Mouse (Mus musculus) layer of hippocampus, postnatal 14 days (tissue): ENCODE data around the gene Casp12. TPM values are rescaled to one million over a fixed set of nuclear protein-coding genes. Genes with fewer than 3 reads are reported as not detected.
"Not testable (repeated sequence)": the region's sequence is repeated elsewhere in the genome, so short reads cannot be mapped to it uniquely, and the experiment has no call there.

Source experiments
- DNase-seq, 2 experiments: peaks; one replicate each; pipeline ENCODE4 v3.0.0; 2021 to 2022; ENCODE audit warnings: low spot score in 2 of 2, mixed read lengths in 1 of 2
- long read RNA-seq, 2 experiments: library from polyadenylated mRNA; stranded (forward); transcript quantifications; one replicate each; pipeline ENCODE4 v2.0.0; 2021
- total RNA-seq, 2 experiments: library from RNA; stranded (reverse); gene quantifications; 2 replicates each; pipeline ENCODE4 v1.2.3; 2021

Gene Casp12
- 1 to 10 TPM; 1.0 to 1.1 TPM for total RNA-seq
- long read RNA-seq, experiment 1, partial matches to known transcripts: 0 of 1 reads
- long read RNA-seq, experiment 1, other reads (novel, unspliced or antisense): 0 of 1 reads
- long read RNA-seq, experiment 2, partial matches to known transcripts: 0 of 2 reads
- long read RNA-seq, experiment 2, other reads (novel, unspliced or antisense): 0 of 2 reads

GRCm38 (mm10) chr9:5345291-5345898, at the start of gene Casp12:
Casp12 (plus strand) TSS chr9:5345430.
- no peak for DNase-seq

GRCm38 (mm10) chr9:5296354-5297237, 48.6 kb upstream of the Casp12 start:
- DNase-seq: no peak

DNA sequence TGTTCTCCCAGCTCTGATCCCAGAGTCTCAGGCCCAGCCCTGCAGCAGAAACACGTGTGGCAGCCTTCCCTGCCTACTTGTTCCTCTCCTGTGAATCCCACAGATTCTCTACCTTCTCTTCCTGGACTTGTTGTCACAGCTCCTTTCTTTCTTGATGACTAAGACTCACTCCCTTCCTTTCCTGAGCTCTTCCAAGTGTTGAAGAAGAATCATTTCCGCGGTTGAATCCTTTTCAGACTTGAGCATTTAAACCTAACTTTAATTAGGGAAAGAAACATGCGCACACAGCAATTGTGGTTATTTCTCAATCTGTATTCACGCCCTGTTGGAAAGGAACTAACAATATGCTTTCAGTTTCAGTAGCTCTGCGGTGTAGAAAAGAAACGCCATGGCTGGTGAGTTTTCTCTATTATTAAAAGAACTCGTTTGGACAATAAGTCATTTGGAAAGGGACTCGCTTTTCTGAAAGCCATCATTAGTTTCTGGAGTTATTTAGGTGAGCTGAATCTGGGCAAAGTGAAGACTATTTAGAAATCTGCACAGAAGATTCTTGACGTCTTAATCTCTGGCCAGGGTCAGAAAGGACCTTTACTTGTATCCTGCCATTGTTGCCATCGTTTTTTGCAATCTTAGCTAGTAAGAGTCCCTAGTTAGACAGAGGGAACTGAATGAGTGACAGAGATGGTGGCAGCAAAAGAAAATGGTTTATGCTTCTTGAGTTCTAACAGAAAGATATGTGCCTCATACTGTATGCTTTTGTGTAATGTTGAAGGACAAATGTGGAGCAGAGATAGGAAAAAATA, 46.7 kb upstream of the Casp12 start, which contains the start of gene Casp1:
Casp1 (plus strand) TSS at position 189 of the 803 bp plus-strand sequence.
- no peak for DNase-seq

DNA sequence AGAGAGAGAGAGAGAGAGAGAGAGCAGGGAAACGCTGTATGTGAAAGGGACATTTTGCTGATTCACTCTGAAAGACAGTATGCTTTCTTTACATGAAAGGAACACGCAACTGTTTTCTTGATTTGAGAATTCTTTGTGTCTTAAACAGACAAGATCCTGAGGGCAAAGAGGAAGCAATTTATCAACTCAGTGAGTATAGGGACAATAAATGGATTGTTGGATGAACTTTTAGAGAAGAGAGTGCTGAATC, 46.2 kb upstream of the Casp12 start:
- no peak for DNase-seq

GRCm38 (mm10) chr9:5308561-5308960, 36.7 kb upstream of the Casp12 start, which contains the start of gene Casp4:
Casp4 (plus strand) TSS chr9:5308828.
- no peak for DNase-seq

- no peak for DNase-seq
Observed at GRCm38 (mm10) chr9:5310112-5310511, 35.1 kb upstream of the Casp12 start.

DNA sequence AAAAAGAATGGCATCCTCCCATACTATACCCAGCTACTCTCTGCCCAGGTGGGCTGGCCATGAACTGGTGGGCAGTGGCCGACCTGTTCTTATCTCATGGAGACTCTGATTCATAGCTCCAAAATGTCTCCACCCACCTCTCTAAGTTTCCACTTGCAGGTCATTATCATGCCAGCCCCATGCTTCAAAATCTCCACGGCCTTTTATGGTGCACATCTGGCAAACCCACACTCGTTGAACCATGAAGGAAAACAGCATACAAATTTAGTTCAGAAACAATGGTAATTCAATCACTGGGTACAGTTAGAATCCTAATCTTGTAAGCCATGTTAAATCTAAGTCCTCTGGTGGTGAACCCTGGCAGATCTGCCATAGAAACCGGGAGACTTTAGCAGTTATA, 33.8 kb upstream of the Casp12 start:
- DNase-seq: no peak

DNA sequence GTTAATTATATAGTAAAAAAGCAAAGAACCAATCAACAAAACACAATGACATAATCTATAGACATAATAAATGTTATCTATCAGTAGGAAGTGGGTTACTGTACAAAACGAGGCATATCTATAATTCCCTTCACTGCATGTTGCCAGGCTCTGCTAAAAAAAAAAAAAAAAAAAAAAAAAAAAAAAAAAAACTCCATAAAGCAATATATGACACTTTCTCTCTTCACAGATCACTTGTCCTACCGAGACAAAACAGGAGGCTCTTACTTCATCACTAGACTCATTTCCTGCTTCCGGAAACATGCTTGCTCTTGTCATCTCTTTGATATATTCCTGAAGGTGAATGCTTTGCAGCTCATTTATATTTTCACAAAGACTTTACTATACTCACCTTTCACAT, 17.0 kb upstream of the Casp12 start:
- no peak for DNase-seq

DNA sequence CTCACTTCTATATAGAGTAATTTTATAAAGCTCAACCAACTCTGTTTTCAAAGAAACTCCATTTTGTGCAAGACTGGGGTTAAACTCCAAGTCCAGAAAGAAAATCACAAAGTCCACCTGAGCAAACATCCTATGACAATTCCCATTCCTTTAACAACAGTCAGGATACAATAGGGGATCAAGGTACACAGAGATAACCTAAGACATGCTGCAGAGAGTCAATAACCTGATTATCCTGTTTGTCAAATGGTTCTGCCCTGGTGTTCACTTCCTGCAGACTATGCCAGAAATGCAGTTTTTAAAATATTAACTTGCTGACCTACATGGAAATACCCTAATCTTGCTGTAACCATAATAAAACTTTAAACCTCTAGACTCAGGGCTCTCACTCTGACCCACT, 12.8 kb upstream of the Casp12 start:
- DNase-seq: no peak

DNA sequence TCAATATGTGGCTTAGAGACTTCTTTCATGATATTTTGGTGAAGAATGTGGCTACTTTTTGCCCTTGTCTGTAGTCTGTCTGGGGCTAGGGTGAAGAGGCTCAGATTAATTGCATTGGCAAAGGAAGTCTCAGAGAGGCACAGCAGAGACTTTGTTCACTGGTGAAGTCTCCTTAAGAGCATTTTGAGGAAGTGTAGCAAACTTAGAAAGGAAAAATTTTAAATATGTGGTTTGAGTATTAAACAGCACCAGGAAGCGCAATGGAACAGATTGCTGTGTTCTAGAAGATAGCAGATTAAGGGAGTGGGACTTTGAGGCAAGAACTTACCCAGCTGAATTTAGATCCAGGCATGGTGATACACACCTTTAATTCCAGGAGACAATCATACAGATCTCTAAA, 11.8 kb upstream of the Casp12 start:
- DNase-seq: no peak

- DNase-seq: no peak
Observed at GRCm38 (mm10) chr9:5343092-5343491, 2.1 kb upstream of the Casp12 start.

DNA sequence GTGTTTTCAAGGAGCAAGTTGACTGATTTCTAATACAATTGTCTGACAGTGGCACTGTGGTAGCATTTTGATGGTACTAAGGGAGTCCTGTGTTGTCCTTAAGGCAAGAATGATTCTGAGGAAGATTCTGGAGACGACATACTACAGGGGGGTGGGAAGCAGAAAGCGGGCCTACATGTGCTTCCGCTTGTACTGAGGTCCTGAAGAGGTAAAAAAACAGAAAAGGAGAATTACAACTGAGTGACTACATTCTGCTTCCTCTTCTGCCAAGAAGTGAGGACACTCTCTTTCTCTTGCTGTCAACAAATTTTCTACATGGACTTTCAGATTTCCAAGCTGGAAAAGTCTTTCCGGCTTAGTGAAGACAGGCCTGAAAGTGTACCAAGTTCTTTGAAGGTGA, 1.1 kb upstream of the Casp12 start:
- no peak for DNase-seq

DNA sequence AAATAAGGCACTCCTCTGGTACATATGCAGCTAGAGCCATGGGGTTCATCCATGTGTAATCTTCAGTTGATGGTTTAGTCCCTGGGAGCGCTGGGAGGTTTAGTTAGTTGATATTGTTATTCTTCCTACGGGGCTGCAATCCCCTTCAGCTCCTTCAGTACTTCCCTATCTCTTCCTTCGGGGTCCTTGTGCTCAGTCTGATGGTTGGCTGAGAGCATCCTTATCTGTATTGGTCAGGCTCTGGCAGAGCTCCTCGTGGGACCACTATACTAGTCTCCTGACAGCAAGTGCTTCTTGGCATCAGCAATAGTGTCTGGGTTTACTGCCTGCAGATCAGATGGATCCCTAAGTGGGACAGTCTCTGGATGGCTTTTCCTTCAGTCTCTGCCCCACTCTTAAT, 2.2 kb downstream of the Casp12 start:
- no peak for DNase-seq

DNA sequence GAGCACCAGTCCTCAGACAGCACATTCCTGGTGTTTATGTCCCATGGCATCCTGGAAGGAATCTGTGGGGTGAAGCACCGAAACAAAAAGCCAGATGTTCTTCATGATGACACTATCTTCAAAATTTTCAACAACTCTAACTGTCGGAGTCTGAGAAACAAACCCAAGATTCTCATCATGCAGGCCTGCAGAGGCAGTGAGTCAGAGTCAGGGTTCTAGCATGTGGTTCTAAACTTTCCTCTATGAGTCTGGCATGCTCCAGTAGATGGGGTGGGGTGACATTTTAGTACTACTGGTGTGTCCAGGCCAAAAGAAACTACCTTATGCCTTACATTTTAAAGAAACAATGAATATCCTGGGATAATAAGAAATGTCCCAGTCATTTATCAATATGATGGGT, 8.4 kb downstream of the Casp12 start:
- DNase-seq: no peak

DNA sequence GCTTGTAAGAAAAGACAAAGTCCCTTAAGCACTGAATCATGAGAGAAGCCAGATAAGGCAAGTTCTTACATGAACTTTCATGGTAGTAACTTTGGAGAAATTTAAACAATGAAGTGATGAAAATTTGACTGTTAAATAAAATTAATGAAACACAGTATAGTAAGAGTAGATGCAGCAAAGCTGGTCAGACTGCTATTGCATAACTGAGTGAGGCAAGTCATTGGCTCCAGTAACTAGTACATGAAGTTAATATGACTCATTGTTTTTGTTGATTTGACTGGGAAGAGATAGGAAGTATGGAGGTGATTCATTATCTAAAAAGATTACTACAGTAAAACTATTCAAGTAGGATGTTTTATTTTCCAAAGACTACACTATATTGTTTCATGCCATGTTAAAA, 11.6 kb downstream of the Casp12 start:
- DNase-seq: no peak

GRCm38 (mm10) chr9:5393561-5393960, 48.3 kb downstream of the Casp12 start:
- no peak for DNase-seq

DNA sequence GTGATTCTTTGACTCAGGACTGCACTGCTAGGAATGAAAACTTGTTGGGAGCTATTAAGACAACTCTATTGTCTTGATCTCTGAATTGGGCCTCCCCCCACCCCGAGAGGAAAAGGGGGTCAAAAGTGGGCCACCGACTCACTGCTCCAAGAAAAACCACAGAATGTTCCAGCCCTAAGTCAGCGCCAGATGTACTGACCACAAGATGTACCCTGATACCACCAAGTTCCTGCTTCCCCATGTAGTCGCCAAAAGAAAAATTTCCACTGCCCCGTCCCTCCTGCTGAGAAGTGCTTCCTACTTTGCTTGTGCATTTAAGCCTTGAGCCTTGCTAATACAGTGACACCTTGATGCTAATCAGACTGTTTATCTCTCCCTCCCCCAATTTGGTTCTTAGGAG, 50.6 kb downstream of the Casp12 start:
- not testable (repeated sequence) for DNase-seq

DNA sequence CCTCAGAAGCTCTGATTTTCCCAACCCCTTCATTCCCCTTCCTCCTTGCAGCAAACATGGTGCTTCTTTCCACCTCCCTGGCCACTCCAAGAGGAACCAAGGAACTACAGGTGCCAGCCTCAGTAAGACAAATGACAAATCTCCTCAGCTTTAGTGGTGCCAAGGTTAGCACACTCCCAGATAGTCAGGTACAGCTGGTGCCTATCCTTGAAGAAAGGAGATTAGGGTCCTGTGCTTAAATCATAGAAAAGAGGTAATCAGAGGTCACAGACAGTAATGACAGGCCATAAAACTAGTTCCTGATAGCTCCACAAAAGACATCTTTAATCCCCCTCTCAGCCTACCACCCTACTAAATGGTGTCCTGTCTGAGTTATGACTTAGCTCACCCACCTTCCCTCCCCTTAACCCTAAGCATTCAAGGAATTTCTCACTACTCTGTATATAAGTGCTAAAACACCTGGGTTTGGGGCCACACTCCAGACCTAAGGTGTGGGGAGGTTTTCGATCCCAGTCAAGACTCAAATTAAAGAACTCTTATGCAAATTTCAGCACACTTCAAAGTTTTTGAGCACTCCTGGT, 65.8 kb downstream of the Casp12 start:
- no peak for DNase-seq

- DNase-seq: no peak
Observed at GRCm38 (mm10) chr9:5412446-5413111, 67.3 kb downstream of the Casp12 start.

DNA sequence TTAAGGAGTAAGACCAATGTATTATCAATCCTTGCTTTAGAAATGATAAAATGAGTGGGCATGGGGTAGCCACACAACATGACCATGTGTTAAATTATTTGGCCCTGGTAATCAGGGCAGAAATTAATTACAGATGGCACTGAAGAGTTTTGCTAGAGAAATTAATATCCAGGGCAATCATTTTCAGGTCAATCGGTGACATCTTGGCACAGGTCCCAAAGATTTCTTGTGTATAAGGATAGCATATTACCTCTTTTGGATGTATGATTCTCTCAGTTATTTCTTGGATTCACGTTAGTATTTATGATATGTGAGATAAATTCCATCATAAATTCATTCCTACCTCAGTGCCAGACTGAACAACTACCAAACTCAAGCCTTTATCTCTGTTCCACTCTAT, 72.6 kb downstream of the Casp12 start:
- no peak for DNase-seq
